Mouse (Mus musculus) WW6 (cell line): ENCODE measurements at regions not wholly inside any gene's neighbourhood (a gene's known extent, or its start where the extent isn't known, plus 50 kb on each side); places are given as distances from the start of the nearest gene placed in this dataset.

Experiments used
- DNase-seq: peaks from one replicate; pipeline ENCODE4 v3.0.0-alpha.2; 2013; ENCODE audit warnings: low read depth, low spot score

DNA sequence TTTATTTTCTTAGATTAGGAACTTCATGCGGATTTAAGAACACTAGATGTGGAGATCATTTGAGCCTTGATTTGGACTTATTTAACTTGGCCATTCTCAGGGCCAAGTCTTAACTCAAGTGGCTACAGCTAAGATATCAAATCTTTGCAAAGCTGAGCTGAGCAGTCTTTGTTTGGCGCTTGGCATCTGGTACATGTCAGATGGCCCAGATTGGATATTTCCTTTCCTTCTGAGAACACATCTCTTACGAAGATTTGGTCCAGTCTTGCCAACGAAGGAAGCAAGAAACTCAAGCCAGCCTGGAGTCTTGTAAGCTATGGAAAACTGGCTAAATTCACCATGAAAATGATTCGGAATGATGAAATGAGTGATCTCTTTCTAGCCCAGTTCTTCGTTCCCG lies 59.1 kb upstream of the Cdc42ep3 start:
- no peak for DNase-seq

- DNase-seq, result no peak
These were observed 63.1 kb upstream of the Cdc42ep3 start for GRCm38 (mm10) chr17:79417953-79418352.

- DNase-seq, result no peak
These were observed 66.7 kb upstream of the Cdc42ep3 start for GRCm38 (mm10) chr17:79421618-79422017.

- DNase-seq, result no peak
These were observed 84.3 kb upstream of the Cdc42ep3 start for GRCm38 (mm10) chr17:79439182-79439581.

- DNase-seq, result no peak
These were observed 87.7 kb upstream of the Cdc42ep3 start for GRCm38 (mm10) chr17:79442507-79443115.

DNA sequence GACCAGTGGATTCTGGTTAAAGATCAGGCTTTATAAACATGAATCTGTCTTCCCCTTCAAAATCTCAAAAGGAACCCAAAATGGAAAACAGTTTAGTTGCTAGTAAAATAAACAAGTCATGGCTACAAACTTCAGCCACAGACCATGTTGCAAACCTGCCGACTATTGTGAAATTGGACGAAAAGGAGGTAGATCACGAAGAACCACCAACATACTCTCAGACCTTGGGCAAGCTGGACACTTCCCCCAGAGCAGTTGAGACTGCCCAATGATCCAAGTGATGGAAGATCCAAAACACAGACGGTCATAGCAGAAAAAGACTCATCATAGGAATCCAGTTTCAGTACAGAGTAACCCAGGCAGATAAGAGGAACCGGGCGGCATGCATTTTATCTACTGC lies 92.3 kb upstream of the Cdc42ep3 start:
- DNase-seq, result no peak

DNA sequence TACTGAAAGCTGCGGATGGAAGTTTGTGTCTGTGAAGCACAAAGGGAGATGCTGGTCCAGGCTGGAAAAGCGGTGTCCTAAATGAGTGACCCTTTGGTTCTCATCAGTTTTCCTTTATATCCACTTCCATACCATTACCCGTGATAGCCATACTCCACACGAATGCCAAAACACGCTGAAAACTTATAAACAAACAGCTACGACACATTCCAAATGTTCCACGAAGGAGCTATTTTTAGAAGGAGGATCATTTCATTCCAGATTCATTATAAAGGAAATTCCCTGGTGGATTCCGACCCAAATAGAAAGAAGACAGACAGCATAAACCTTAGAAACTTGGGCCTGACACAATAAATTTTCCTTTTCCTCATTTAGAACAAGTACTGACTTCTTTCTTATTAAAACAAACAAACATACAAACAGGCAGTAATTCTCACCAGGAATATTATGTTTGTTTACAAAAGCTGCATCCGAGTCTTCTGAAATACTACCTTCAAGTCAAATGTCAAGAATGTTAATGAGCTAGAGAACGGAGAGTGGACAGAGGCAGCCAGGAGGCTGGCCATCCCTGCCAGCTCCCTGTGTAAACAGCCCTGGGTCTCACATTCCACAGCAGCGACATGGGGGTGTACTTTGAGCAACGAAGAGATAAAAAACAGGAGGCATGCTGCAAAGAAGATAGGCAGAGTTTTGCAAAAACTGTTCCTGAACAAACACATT lies 96.4 kb upstream of the Cdc42ep3 start:
- DNase-seq, result no peak

DNA sequence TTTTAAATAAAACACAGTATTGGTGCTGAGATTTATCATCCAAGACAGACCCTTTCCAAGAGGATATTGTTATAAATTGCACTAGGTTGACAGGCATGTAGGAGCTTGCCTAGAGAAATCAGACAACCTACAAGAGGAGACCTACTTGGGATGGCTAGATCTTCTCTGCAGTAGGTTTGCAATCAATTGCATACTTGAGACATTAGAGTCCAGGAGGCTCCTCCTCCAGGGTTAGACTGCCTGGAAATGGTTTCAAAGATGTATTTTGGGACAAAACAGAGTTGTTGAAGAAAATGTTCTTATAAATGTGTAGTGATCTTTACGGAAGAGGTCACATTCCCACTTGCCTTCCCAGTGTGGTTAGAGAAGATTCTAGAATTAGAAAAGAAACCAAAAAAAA lies 98.9 kb upstream of the Cdc42ep3 start:
- no peak for DNase-seq

- DNase-seq, result no peak
These were observed 99.6 kb upstream of the Cdc42ep3 start for GRCm38 (mm10) chr17:79454526-79454925.

DNA sequence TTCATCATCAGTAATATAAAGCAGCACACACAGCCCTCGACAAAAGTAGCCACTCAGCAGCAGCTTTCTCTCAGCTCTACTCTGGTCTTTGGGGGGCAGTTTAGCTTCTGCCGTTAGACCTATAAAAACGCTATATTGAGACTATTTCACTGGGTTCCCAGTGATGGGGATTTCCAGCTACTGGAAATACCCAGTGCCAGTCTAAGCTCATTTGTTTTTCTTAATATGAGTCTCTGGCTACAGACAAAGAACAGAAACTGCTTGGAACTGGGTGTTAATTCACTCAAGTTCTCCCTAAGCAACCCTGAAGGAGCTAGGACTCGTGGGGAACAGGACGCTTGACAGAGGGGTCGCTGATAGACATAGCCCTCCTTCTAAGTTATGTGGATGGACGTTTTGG lies 100.3 kb upstream of the Cdc42ep3 start:
- no peak for DNase-seq

DNA sequence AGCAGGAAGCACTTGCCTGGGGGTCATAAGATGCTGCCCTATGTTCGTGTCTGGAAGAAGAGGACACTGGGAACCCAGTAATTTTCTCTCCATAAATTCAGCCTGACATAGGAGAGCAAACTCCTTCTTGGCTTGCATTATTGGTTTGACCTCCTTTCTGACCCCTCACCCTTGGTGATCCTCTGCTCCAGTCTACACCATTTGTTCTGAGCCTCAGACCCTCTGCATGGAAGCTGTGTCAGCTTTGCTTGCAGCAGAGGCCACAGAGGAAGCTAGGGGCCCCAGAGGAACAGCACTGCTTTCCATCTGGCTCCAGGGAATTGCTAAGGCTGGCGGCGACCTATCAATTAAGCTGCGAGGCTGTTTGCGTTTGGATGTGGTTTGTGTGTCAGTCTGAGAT lies 102.7 kb upstream of the Cdc42ep3 start:
- no peak for DNase-seq

GRCm38 (mm10) chr17:79461681-79462091 lies 106.8 kb upstream of the Cdc42ep3 start:
- DNase-seq, result no peak

DNA sequence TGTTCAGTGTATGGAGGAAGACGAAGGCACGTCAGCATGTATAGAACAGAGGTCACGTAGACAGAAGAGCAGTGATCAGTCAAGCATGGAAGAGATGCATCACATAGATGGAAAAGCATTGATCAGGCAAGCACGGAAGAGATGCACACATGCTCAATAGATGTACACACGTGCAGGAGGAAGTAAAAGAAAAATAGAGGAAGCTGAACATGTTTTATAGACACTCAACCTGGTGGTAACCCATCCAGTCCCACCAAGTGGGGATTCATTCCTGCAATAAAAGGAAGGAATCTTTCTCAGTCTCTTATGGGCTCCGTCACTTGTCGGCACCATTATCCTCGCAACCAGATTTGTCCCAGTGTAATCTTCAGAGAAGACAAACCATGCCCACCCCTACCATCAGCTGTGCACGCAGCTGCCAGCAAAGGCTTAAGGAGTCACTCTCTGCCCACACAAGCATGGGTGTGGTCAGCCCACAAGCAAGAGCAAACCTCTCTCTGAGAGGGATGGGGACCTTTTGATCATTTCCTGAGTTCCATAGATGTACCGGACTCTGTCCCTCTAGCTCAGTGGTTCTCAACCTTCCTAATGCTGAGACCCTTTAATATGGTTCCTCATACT lies 108.3 kb upstream of the Cdc42ep3 start:
- no peak for DNase-seq

GRCm38 (mm10) chr17:79465666-79466065 lies 110.8 kb upstream of the Cdc42ep3 start:
- DNase-seq, result no peak

GRCm38 (mm10) chr17:79471639-79472038 lies 116.7 kb upstream of the Cdc42ep3 start:
- DNase-seq, result no peak

DNA sequence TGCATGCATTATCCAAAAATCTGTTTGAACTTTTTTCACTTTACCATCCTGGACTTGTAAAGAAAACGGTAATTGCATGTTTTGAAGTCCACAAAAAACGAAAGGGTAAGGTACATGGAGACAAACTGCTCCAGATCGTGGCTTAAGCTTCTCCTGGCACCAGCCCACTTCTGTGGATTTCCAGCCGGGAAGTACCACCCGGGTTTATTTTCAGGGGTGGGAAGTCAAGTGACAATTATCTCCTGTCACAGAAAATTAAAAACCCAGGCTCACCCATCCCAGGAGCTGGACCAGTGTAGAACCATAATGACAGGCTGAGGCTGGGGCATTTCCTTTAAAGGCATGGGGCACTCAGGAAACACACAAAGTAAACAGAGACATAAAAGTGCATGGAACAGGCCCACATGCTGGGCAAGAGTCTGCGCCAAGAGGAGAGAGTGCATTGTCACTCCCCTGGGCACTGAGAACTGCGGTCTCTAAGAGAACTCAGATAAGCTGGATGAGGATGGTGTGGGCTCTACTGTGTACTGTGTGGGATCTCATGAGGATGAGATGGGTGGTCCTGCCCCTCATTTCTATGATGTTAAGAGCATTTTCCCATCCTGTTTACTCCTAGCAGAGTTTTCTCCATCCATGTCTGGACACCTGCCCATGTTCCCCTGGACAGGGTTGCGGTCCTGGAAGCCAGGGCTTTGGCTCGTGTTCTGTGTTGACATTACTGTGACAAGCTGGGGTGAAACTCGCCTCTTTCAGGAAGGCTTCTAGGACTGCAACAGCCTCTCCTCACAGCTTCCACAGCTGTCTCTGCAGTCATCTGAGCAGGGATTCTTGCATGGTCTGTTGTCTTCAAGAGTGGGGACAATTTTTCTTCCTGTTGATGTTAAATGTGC lies 117.5 kb upstream of the Cdc42ep3 start:
- no peak for DNase-seq

GRCm38 (mm10) chr17:79476671-79477070 lies 121.8 kb upstream of the Cdc42ep3 start:
- no peak for DNase-seq

- DNase-seq, result no peak
These were observed 126.3 kb upstream of the Cdc42ep3 start for GRCm38 (mm10) chr17:79481112-79481738.

GRCm38 (mm10) chr17:79481936-79482335 lies 127.0 kb upstream of the Cdc42ep3 start:
- no peak for DNase-seq

GRCm38 (mm10) chr17:79485239-79485638 lies 126.4 kb upstream of the Rmdn2 start:
- no peak for DNase-seq

DNA sequence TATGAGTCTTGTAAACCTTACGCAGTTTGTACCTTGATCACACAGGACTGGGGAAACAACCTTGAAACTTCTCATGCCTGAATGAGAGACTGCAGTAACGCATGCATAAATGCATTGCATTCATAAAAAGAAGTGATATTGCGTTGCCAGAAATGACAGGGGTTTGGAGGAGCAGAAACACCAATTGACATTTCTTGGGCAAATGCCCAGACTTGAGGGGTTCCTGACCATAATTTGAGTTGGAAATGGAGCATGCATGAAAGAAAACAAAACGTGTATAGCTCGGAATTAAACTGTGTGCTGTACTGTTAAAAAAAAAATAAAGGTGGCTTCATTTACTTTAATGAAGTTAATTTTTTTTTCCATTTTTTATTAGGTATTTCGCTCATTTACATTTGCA lies 122.4 kb upstream of the Rmdn2 start:
- no peak for DNase-seq

- no peak for DNase-seq
These were observed 114.0 kb upstream of the Rmdn2 start for GRCm38 (mm10) chr17:79497629-79498028.
